Mouse (Mus musculus) stomach, embryonic 16.5 days (tissue): ENCODE results near the gene Gngt2. TPM values are rescaled to one million over a fixed set of nuclear protein-coding genes. Genes with fewer than 3 reads are reported as not detected.

ENCODE experiments used
- ATAC-seq: fragments of 200-750 bp; cut with Nextera tagmentation; 2 replicates; pipeline ENCODE4 v1.8.0; 2017; ENCODE audit warnings: moderate number of reproducible peaks, moderate TSS enrichment; ENCODE audit not compliant: insufficient read depth, low FRiP score
- H3K27ac ChIP-seq: fragments of 300-500 bp; sonication (generic); 2 replicates; pipeline ENCODE4 v1.5.1; 2014; ENCODE audit warnings: low read length
- H3K27me3 ChIP-seq: fragments of 300-500 bp; sonication (generic); 2 replicates; pipeline ENCODE4 v1.6.1; 2014; ENCODE audit warnings: low read length, control low read depth, mixed read lengths; ENCODE audit not compliant: control insufficient read depth, insufficient read depth
- H3K36me3 ChIP-seq: fragments of 300-500 bp; sonication (generic); 2 replicates; pipeline ENCODE4 v1.6.1; 2014; ENCODE audit warnings: low read length; ENCODE audit not compliant: control insufficient read depth, insufficient read depth
- H3K4me1 ChIP-seq: fragments of 300-500 bp; sonication (generic); 2 replicates; pipeline ENCODE4 v1.6.1; 2014; ENCODE audit warnings: low read length, control low read depth, mixed read lengths; ENCODE audit not compliant: control insufficient read depth, insufficient read depth
- H3K4me2 ChIP-seq: fragments of 300-500 bp; sonication (generic); 2 replicates; pipeline ENCODE4 v1.6.1; 2014; ENCODE audit warnings: low read depth, low read length, mixed read lengths
- H3K4me3 ChIP-seq: fragments of 300-500 bp; sonication (generic); replicated peaks from 2 replicates; pipeline ENCODE4 v1.5.1; 2014; ENCODE audit warnings: mild to moderate bottlenecking, low read length
- H3K9ac ChIP-seq: fragments of 300-500 bp; sonication (generic); 2 replicates; pipeline ENCODE4 v1.6.1; 2014; ENCODE audit warnings: low read length
- H3K9me3 ChIP-seq: fragments of 300-500 bp; sonication (generic); replicated peaks from 2 replicates; pipeline ENCODE4 v1.6.1; 2016; ENCODE audit warnings: low read length, control low read depth; ENCODE audit not compliant: control insufficient read depth
- WGBS: fragments of 180-500 bp; shearing (Covaris S2); extraction: QIAGEN DNeasy Blood & Tissue Kit; methylation state at CpG from one replicate; pipeline ENCODE4 v1.1.7; 2014; 5-methylcytosine and 5-hydroxymethylcytosine counted together
- polyA plus RNA-seq: library from polyadenylated mRNA; unstranded; fragments of >200 nt; fragmentation: Nextera tagmentation; extraction: Ambion mirVana; gene quantifications from 2 replicates; pipeline ENCODE4 v1.2.1, GENCODE M21; 2015

Gene Gngt2
- polyA plus RNA-seq, 1 experiment from 2014 or later = 18.2 TPM

GRCm38 (mm10) chr11:95890462-95891051 lies 53.5 kb downstream of the Gngt2 start:
- H3K9ac ChIP-seq = no peak overlapping the region
- H3K27ac ChIP-seq = no peak overlapping the region
- H3K4me1 ChIP-seq = no peaks in the 10 kb centered on the region
- H3K27me3 ChIP-seq = no peaks in the 10 kb centered on the region
- H3K4me3 ChIP-seq = no peak overlapping the region
- H3K36me3 ChIP-seq = no peaks in the 10 kb centered on the region
- WGBS = 73% methylated on average over 2 of the region's 2 CpGs
- no peak for ATAC-seq
- H3K4me2 ChIP-seq = no peak overlapping the region
- H3K9me3 ChIP-seq = no peaks in the 10 kb centered on the region

Other genes with a start within 250 kb of the Gngt2 start
- gene Ngfr, start 249.5 kb upstream of the Gngt2 start, polyA plus RNA-seq = 13.2 and 15.0 TPM in 2 replicates
- gene Phb, start 170.3 kb upstream of the Gngt2 start, polyA plus RNA-seq = 209 and 221 TPM in 2 replicates
- gene Zfp652, start 124.5 kb upstream of the Gngt2 start, polyA plus RNA-seq = 20.8 and 22.4 TPM in 2 replicates
- 1.1 and 1.3 TPM in 2 replicates for gene B130006D01Rik, start 113.6 kb upstream of the Gngt2 start, polyA plus RNA-seq
- 0.54 and 0.94 TPM in 2 replicates for gene Phospho1, start 12.7 kb upstream of the Gngt2 start, polyA plus RNA-seq
- gene Abi3, start 5.3 kb downstream of the Gngt2 start, polyA plus RNA-seq = 9.7 and 9.9 TPM in 2 replicates
- 3.0 and 4.5 TPM in 2 replicates for gene B4galnt2, start 77.7 kb downstream of the Gngt2 start, polyA plus RNA-seq
- 24.1 and 26.7 TPM in 2 replicates for gene Igf2bp1, start 168.7 kb downstream of the Gngt2 start, polyA plus RNA-seq
- 2.5 and 5.3 TPM in 2 replicates for gene Gip, start 187.3 kb downstream of the Gngt2 start, polyA plus RNA-seq
- gene Snf8, start 197.7 kb downstream of the Gngt2 start, polyA plus RNA-seq = 80.5 and 92.6 TPM in 2 replicates
- gene Ube2z, start 228.2 kb downstream of the Gngt2 start, polyA plus RNA-seq = 32.6 and 34.0 TPM in 2 replicates
- 693 and 716 TPM in 2 replicates for gene Atp5g1, start 238.5 kb downstream of the Gngt2 start, polyA plus RNA-seq